Mouse (Mus musculus): ENCODE measurements at regions not wholly inside any gene's neighbourhood (a gene's known extent, or its start where the extent isn't known, plus 50 kb on each side); places are given as distances from the start of the nearest gene placed in this dataset.

DNA sequence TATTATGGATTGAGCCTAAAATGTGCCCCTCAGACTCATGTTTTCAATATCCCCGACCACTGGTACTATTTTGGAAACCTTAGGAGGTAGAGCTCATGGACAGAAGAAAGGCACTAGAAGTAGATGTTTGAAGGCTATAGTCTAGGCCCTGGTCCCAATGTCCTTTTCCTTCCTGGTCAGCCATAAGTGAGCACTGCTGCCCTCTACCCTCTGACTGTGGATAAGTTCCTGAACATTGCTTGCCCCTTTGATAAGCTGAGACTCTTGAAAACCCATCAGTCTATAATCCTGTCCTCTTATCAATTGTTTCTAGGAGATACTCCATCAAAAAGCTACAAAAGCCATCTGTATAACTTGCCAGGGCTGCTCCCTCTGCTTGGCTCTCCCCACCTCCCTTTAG lies 121.2 kb upstream of the Tenm3 start:
- TF ChIP-seq POLR2A (IDR thresholded peaks at IDR 0.05; ENCODE audit: extremely low read depth, insufficient read depth, low read length), result no peak
- TF ChIP-seq CTCF (IDR thresholded peaks at IDR 0.05; ENCODE audit: extremely low read depth, insufficient read depth, low read length), result no peak
